Mouse (Mus musculus): ENCODE measurements around the gene B3gnt9. TPM values are rescaled to one million over a fixed set of nuclear protein-coding genes. Genes with fewer than 3 reads are reported as not detected.

Gene B3gnt9
- polyA plus RNA-seq, 1 experiment from 2014 or later = 5.6 TPM

DNA sequence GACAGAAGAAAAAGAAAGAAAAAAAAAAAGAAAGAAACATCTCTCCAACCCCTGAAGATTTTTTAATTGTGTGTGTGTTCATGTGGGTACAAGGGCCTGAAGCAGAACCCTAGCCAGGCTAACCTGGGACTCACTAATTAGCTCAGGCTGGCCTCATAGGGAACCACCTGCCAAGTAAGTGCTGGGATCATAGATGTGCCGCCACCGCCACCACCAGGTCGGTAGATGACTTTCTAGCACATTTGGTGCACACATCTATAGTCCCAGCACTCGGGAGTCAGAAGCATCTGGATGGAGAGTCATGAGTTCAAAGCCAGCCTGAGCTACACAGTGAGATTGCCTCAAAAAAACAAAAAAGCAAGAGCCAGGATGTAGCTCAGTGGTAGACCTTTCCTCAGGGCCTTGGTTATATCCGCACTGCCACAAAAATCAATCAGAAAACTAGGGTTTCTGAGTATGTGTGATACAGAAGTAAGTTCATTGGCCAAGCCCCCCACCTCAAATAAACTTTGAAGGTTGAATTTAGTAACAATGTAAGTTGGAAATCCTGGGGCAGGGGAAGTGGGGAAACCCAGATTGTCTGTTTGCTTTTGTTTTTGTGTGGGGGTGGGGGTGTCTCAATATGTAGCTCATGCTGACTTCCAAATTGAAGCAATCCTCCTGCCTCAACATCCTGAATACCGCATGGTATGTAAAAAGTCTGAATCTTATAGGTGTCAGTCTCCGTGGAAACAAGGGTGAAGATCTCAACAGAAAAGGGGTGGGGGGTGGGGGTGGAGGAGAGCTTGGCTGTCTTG lies 2.6 kb upstream of the B3gnt9 start:
- Histone ChIP-seq H3K9ac (ENCODE audit: low read length) (no peak overlapping the region), H3K27me3 (ENCODE audit: control insufficient read depth, insufficient read depth, low read length) (peaks cover 54% of the 10 kb centered on the region), H3K9me3 (ENCODE audit: control insufficient read depth, low read length) (no peaks in the 10 kb centered on the region), H3K4me2 (no peak overlapping the region), H3K4me3 (ENCODE audit: low read depth, low read length) (no peak overlapping the region), H3K4me1 (ENCODE audit: control insufficient read depth, insufficient read depth, low read length) (peaks cover 20% of the 10 kb centered on the region), H3K36me3 (ENCODE audit: control insufficient read depth, insufficient read depth, low read length) (no peaks in the 10 kb centered on the region), H3K27ac (ENCODE audit: low read depth, low read length) (no peak overlapping the region)
- DNase-seq (ENCODE audit: low spot score, missing footprints) (peak; percentile 57), ATAC-seq (ENCODE audit: low FRiP score) (no peak)
- WGBS = 61% methylated on average over 7 of the region's 7 CpGs

DNA sequence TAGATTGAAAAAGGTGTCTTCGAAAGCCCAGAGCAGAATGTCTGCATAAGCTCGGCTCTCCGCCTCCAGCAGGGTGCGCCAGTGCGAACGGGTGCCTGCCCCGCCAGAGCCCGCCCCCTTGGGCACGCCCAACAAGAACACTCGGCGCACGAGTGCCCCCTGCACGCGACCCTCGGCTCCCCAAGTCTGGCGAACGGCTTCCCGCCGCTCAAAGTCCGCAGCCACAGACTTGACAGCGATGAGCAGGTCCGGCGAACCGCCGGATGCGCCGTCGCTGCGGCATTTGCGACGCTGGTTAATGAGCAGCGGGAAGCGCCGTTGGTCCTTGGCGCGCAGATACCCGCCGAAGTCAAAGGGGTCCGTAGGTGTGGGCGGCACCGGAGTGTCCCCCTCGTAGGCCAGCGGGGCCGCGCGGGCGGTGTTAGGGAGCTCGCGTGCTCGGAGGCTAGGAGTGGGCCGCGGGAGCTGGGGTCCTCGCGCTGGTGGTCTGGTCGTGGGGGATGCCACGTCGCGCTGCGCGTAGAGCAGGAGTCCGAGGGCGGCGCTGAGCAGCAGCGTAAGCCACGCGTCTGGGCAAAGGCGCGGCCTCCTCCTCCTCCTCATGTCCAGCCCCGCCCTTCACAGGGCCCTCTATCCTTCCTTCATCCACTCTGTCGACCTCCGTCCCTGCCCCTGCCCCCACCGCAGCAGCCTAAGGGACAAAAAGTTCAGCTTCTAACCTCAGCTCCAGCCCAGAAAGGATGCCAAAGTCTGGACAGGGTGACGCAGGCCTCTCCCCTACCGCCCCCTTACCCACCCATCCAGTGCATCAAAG lies 594 bp downstream of the B3gnt9 start:
- Histone ChIP-seq H3K4me2 (peak overlapping the region; percentile 97), H3K9ac (ENCODE audit: low read length) (peak overlapping the region; percentile 65), H3K27ac (ENCODE audit: low read depth, low read length) (no peak overlapping the region), H3K4me3 (ENCODE audit: low read depth, low read length) (peak overlapping the region; percentile 51), H3K9me3 (ENCODE audit: control insufficient read depth, low read length) (no peaks in the 10 kb centered on the region), H3K4me1 (ENCODE audit: control insufficient read depth, insufficient read depth, low read length) (peaks cover 16% of the 10 kb centered on the region), H3K36me3 (ENCODE audit: control insufficient read depth, insufficient read depth, low read length) (peaks cover 15% of the 10 kb centered on the region), H3K27me3 (ENCODE audit: control insufficient read depth, insufficient read depth, low read length) (peaks cover 33% of the 10 kb centered on the region)
- WGBS = under 1% methylated on average over 67 of the region's 74 CpGs
- peak; percentile 82 for ATAC-seq (ENCODE audit: low FRiP score)
- DNase-seq (ENCODE audit: low spot score, missing footprints) = peak; percentile 98

DNA sequence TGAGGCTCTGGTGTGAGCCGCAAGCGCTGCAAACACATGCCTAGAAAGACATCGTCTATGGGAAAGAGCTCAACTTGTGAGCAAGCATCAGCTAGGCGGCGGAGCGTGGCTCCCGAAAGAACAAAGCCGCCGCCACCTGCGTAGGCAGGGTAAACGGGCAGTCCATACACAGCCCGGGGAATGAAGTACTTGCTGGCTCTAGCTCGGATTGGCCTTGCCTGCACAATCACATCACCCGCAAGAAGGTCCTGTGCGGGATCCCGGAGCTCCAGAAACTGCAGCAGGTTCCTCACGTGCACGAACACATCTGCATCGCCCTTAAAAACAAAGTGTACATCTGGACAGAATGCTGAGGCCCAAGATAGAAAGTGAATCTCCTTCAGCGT lies 1.2 kb downstream of the B3gnt9 start:
- H3K9ac ChIP-seq (ENCODE audit: low read length) = 0 out of 2 replicates have a peak overlapping the region, but pooled peaks have one; percentile 16
- peak overlapping the region; percentile 51; the same call in 1 of the 2 replicates for H3K4me3 ChIP-seq (ENCODE audit: low read depth, low read length)
- peak overlapping the region; percentile 97 for H3K4me2 ChIP-seq
- ATAC-seq (ENCODE audit: low FRiP score) = peak; percentile 38
- H3K27me3 ChIP-seq (ENCODE audit: control insufficient read depth, insufficient read depth, low read length) = peaks cover 27% of the 10 kb centered on the region
- H3K27ac ChIP-seq (ENCODE audit: low read depth, low read length) = no peak overlapping the region
- no peak for DNase-seq (ENCODE audit: low spot score, missing footprints)
- no peaks in the 10 kb centered on the region for H3K9me3 ChIP-seq (ENCODE audit: control insufficient read depth, low read length)
- H3K4me1 ChIP-seq (ENCODE audit: control insufficient read depth, insufficient read depth, low read length) = peaks cover 10% of the 10 kb centered on the region
- H3K36me3 ChIP-seq (ENCODE audit: control insufficient read depth, insufficient read depth, low read length) = peaks cover 20% of the 10 kb centered on the region
- WGBS = 29% methylated on average over 20 of the region's 20 CpGs

DNA sequence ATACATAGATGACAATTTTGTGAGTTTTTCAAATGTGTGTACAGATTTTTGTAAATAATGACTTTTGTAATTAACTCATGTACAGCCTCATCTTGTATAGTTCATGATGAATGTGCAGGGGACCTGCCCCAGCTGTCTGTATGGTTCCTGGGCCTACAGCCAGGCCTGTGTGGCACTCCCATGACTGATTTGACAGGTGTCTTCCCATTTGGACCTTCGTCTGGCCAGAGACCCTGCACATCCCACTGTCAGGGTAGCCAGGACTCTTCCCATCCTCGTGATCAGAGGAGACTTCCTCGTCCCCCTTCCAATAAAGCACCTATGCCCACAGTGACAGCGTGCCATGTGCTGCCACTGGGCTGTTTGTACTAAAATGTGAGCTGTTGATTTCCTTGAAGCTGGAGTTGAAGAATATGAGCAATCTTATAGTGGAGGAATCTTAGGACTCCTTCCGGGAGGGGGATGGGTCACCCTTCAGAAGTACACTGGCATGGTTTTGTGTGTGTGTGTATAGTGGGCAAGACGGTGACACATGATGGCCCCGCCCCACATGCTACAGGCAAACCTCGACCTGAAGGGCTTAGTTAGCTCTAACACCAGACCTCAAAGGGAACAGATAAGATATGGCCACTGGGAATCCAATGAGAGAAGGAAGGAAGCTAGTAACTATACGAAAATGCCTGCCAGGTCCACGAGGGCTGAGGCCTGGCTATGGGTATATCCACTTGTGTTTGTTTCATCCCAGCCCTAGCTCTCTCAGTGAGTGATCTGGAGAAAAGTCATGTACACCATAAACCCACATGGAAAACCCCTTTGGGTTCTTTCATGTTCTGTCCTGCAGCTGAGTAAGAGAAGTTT lies 2.0 kb downstream of the B3gnt9 start:
- Histone ChIP-seq H3K9ac (ENCODE audit: low read length) (no peak overlapping the region), H3K4me2 (no peak overlapping the region), H3K4me3 (ENCODE audit: low read depth, low read length) (no peak overlapping the region), H3K36me3 (ENCODE audit: control insufficient read depth, insufficient read depth, low read length) (peaks cover 20% of the 10 kb centered on the region), H3K27ac (ENCODE audit: low read depth, low read length) (no peak overlapping the region), H3K27me3 (ENCODE audit: control insufficient read depth, insufficient read depth, low read length) (peaks cover 19% of the 10 kb centered on the region), H3K4me1 (ENCODE audit: control insufficient read depth, insufficient read depth, low read length) (peaks cover 7% of the 10 kb centered on the region; the same call in 1 of the 2 replicates), H3K9me3 (ENCODE audit: control insufficient read depth, low read length) (no peaks in the 10 kb centered on the region)
- ATAC-seq (ENCODE audit: low FRiP score) = no peak
- DNase-seq (ENCODE audit: low spot score, missing footprints) = peak; percentile 75
- WGBS = 90% methylated on average over 10 of the region's 10 CpGs

DNA sequence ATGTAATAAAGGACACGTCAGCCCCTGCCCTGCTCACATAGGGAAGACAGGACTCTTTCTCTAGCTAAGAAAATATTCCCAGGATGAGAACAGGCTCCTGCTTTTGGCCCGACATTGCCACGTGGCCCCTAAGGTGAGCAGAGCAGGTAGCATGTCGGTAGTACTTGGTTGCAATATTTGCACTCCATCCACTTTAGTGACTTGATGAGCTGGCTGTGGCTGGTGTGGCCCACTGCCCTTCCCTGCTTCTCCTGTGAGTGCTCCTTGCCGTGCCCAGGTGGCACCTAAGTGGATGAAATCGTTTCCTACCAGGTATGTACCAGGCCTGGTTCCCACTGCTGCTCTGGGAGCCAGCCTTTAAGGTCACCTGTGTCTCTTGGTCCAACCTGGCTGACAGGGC lies 3.0 kb downstream of the B3gnt9 start:
- Histone ChIP-seq H3K27me3 (ENCODE audit: control insufficient read depth, insufficient read depth, low read length) (peaks cover 13% of the 10 kb centered on the region; the same call in 1 of the 2 replicates), H3K4me3 (ENCODE audit: low read depth, low read length) (no peak overlapping the region), H3K4me1 (ENCODE audit: control insufficient read depth, insufficient read depth, low read length) (peaks cover 7% of the 10 kb centered on the region; the same call in 1 of the 2 replicates), H3K36me3 (ENCODE audit: control insufficient read depth, insufficient read depth, low read length) (peaks cover 20% of the 10 kb centered on the region), H3K4me2 (no peak overlapping the region), H3K27ac (ENCODE audit: low read depth, low read length) (no peak overlapping the region), H3K9me3 (ENCODE audit: control insufficient read depth, low read length) (no peaks in the 10 kb centered on the region), H3K9ac (ENCODE audit: low read length) (no peak overlapping the region)
- WGBS = 93% methylated on average over 6 of the region's 6 CpGs
- ATAC-seq (ENCODE audit: low FRiP score) (no peak), DNase-seq (ENCODE audit: low spot score, missing footprints) (peak; percentile 39)

DNA sequence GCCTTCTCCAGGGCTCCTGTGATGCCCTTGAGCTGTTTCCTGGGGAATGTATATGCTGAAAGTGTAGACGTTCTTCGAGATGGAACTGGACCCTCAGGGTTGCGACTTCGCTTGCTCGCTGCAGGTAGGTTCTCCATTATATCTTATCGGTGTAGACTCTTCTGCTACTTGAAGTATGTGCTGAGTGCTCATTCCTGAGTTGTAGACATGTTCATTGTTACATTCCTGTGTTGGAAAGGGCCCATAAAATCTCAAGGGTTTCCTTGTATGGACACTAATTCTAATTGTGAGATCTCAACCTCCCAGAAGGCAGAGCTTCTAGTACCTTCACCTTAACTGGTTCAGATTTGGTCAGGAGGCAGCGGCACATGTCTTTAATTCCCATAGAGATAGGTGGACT lies 13.9 kb downstream of the B3gnt9 start:
- Histone ChIP-seq H3K4me2 (no peak overlapping the region), H3K36me3 (ENCODE audit: control insufficient read depth, insufficient read depth, low read length) (peaks cover 13% of the 10 kb centered on the region)
- WGBS = 97% methylated on average over 7 of the region's 7 CpGs

DNA sequence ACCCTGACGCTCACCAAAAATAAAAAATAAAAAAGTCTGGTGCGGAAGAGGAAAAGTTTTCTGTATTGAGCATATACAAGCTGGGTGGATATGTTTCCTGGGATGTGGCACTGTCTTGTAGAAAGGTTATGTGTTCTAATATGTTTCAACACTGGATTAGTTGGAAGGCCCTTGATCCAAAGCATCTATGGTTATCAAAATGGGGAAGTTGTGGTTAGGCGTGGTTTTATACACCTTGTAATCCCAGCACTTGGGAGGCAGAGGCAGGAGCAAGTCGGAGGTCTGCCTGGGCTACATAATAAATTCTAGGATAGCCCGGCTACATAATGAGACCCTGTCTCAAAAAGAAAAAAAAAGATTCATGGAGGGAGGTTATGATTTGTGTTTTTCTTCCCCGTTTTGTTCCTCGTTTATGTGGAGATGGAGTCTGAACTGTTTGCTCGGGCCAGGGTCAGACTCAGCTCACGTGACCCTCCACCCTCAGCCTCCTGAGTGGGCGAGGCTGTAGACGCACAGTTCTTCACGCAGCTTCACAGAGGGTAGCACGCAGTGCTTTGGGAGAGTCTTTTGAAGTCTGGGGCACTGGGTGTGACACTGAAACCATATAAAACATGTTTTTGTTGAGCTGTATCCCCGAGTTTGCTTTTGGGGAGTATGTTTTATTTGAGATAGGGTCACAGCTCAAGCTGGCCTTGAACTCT lies 17.4 kb downstream of the B3gnt9 start:
- Histone ChIP-seq H3K36me3 (ENCODE audit: control insufficient read depth, insufficient read depth, low read length) (peaks cover 11% of the 10 kb centered on the region), H3K4me1 (ENCODE audit: control insufficient read depth, insufficient read depth, low read length) (no peaks in the 10 kb centered on the region), H3K27me3 (ENCODE audit: control insufficient read depth, insufficient read depth, low read length) (no peaks in the 10 kb centered on the region), H3K27ac (ENCODE audit: low read depth, low read length) (no peak overlapping the region), H3K4me2 (no peak overlapping the region), H3K4me3 (ENCODE audit: low read depth, low read length) (no peak overlapping the region), H3K9me3 (ENCODE audit: control insufficient read depth, low read length) (no peaks in the 10 kb centered on the region), H3K9ac (ENCODE audit: low read length) (no peak overlapping the region)
- WGBS = 89% methylated on average over 14 of the region's 14 CpGs
- ATAC-seq (ENCODE audit: low FRiP score) (no peak), DNase-seq (ENCODE audit: low spot score, missing footprints) (peak; percentile 53)

More for the DNA sequence above, 13.9 kb downstream of the B3gnt9 start:
- Histone ChIP-seq H3K4me3 (ENCODE audit: low read depth, low read length) (no peak overlapping the region), H3K9me3 (ENCODE audit: control insufficient read depth, low read length) (no peaks in the 10 kb centered on the region), H3K9ac (ENCODE audit: low read length) (no peak overlapping the region), H3K27me3 (ENCODE audit: control insufficient read depth, insufficient read depth, low read length) (no peaks in the 10 kb centered on the region), H3K4me1 (ENCODE audit: control insufficient read depth, insufficient read depth, low read length) (no peaks in the 10 kb centered on the region), H3K27ac (ENCODE audit: low read depth, low read length) (no peak overlapping the region)
- ATAC-seq (ENCODE audit: low FRiP score) = no peak
- DNase-seq (ENCODE audit: low spot score, missing footprints) = no peak

DNA sequence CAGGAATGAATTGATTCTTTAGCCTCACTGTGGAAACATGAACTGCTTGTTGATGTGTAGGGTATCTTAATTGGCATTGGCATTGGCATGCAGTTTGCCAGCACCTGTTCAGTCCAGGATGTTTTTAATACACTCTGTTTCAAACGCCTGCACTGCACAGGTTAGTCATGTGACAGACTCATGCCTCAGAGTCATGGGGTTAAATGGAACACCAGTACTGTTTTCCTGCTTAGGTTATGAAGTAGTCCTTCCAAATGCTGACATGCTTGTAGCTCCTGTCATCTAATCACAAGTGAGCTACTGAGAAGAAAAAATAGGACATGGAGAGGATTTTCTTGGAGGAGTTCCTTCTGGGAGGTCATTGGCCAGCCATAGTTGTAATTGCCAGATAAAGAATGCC lies 19.7 kb downstream of the B3gnt9 start:
- Histone ChIP-seq H3K9me3 (ENCODE audit: control insufficient read depth, low read length) (no peaks in the 10 kb centered on the region), H3K36me3 (ENCODE audit: control insufficient read depth, insufficient read depth, low read length) (0 out of 2 replicates have a peak, but pooled peaks cover 4% of the 10 kb centered on the region), H3K4me1 (ENCODE audit: control insufficient read depth, insufficient read depth, low read length) (no peaks in the 10 kb centered on the region), H3K4me3 (ENCODE audit: low read depth, low read length) (no peak overlapping the region), H3K9ac (ENCODE audit: low read length) (no peak overlapping the region), H3K27ac (ENCODE audit: low read depth, low read length) (no peak overlapping the region), H3K27me3 (ENCODE audit: control insufficient read depth, insufficient read depth, low read length) (no peaks in the 10 kb centered on the region), H3K4me2 (no peak overlapping the region)
- peak; percentile 6 for DNase-seq (ENCODE audit: low spot score, missing footprints)
- WGBS = 81% methylated on average over 1 of the region's 1 CpGs
- ATAC-seq (ENCODE audit: low FRiP score) = no peak
